Mouse (Mus musculus) layer of hippocampus, postnatal 25 days (tissue): ENCODE measurements at regions not wholly inside any gene's neighbourhood (a gene's known extent, or its start where the extent isn't known, plus 50 kb on each side); places are given as distances from the start of the nearest gene placed in this dataset.

ENCODE experiments used
- DNase-seq, 2 experiments: peaks; one replicate each; pipeline ENCODE4 v3.0.0; 2022; ENCODE audit warnings: mixed read lengths in 2 of 2, low spot score in 1 of 2; ENCODE audit errors: extremely low spot score in 1 of 2

DNA sequence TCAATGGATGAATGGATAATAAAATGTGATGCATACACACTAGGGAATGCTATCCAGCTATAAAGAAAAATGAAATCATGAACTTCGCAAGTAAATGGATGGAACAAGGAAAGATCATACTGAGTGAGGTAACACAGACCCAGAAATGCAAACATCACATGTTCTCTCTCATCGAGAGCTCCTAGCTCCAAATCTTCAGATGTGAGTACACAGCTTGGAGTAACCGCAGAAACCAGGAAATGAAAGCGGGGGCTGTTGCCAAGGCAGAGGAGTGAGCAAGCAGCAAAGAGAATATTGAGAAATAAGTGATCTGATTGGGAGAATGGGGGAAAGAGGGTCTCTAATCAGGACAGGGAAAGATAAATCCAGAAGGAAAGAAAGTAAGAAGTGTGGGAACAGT, 52.0 kb upstream of the Tsc22d2 start:
- no peak for DNase-seq

DNA sequence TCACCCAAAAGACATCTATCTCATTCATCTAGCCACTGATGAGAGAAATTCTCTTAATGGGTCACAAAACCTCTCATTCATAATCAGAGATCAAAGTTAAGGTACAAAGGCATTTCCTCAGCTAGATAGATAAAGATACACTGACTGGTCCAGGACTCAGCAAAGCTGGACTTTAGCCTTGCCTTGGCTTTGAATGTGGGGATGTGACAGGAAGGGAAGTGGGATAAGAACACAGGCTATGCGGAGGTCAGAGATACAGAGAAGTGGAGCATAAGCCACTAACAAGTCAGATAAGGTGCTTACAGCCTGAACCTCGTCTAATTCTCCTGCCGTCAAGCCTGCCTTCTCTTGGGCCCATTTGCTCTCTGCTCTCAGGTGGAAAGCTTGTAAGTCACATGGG, 50.0 kb upstream of the Tsc22d2 start:
- no peak for DNase-seq
